Mouse (Mus musculus): Measurements from ENCODE around the gene Porcn. TPM values are rescaled to one million over a fixed set of nuclear protein-coding genes. Genes with fewer than 3 reads are reported as not detected.

Porcn gene
- polyA plus RNA-seq, 1 experiment, result 2.0 TPM

- H3K27me3 ChIP-seq (replicated peaks), result peaks cover 33% of the 10 kb centered on the region
- no peaks in the 10 kb centered on the region for H3K36me3 ChIP-seq (replicated peaks; ENCODE audit: low read length)
- H3K4me3 ChIP-seq (replicated peaks), result no peak overlapping the region
- 0 out of 2 replicates have a peak, but pooled peaks cover 3% of the 10 kb centered on the region for H3K9me3 ChIP-seq
- peaks cover 15% of the 10 kb centered on the region for H3K4me1 ChIP-seq
- TF ChIP-seq FLI1 (IDR thresholded peaks at IDR 0.05; ENCODE audit: low read length) (no peak), GATA1 (IDR thresholded peaks at IDR 0.05; ENCODE audit: borderline replicate concordance, low read length) (no peak)
These were observed 899 bp upstream of the Porcn start for GRCm38 (mm10) chrX:8207224-8207623.

DNA sequence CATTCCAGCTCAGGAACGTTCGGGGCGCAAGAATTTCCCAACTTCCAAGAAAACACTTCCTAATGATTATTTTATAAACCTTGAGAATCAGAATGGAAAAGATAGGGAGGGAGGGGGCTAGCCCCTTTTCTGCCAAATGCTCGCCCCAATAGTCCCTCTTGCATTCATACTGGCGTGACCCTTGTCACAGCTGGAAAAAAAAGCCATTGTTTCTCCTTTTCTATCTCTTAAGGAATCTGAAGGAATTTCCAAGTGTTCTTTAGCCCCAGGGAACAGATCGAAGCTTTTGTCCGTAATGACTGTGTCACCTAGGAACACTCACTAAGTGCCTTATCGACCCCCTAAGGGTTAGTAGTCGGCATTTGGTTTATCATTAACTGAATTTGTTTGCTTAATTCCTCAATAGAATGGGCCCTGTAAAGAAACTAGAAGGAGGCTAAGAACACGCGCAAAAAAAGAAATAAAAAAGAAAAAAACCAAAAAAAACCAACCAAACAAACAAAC is 421 bp upstream of the Porcn start:
- TF ChIP-seq FLI1 (IDR thresholded peaks at IDR 0.05; ENCODE audit: low read length) (no peak), GATA1 (IDR thresholded peaks at IDR 0.05; ENCODE audit: borderline replicate concordance, low read length) (no peak)

DNA sequence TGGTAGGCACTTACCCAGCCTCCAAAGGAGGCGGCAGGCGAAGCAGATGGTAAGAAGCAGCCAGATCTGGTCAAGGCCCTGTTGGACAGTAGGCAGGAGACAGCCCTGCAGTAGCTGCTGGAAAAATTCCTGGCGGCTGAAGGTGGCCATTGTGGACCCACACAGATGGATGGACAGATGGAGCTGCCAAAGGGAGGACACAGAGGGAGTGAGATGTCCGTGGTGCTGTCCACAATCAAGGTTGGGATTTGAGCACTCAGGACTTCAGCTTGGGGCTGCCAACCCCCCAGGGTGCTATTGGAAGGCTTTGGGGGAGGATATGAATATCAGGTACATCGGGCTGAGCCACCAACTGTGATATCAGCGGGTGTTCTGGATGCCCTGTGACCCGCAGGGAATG is 774 bp downstream of the Porcn start:
- TF ChIP-seq FLI1 (IDR thresholded peaks at IDR 0.05; ENCODE audit: low read length) (no peak), GATA1 (IDR thresholded peaks at IDR 0.05; ENCODE audit: borderline replicate concordance, low read length) (no peak)
- H3K4me1 ChIP-seq, result peaks cover 15% of the 10 kb centered on the region
- no peaks in the 10 kb centered on the region for H3K36me3 ChIP-seq (replicated peaks; ENCODE audit: low read length)
- H3K4me3 ChIP-seq (replicated peaks), result peak overlapping the region; percentile 92
- peaks cover 33% of the 10 kb centered on the region for H3K27me3 ChIP-seq (replicated peaks)
- 0 out of 2 replicates have a peak, but pooled peaks cover 3% of the 10 kb centered on the region for H3K9me3 ChIP-seq

More for the DNA sequence above, 421 bp upstream of the Porcn start:
- Histone ChIP-seq H3K9me3 (0 out of 2 replicates have a peak, but pooled peaks cover 3% of the 10 kb centered on the region), H3K27me3 (replicated peaks) (peaks cover 33% of the 10 kb centered on the region), H3K4me3 (replicated peaks) (peak overlapping the region; percentile 92), H3K36me3 (replicated peaks; ENCODE audit: low read length) (no peaks in the 10 kb centered on the region), H3K4me1 (peaks cover 15% of the 10 kb centered on the region)

- no peak overlapping the region for H3K4me3 ChIP-seq (replicated peaks)
- TF ChIP-seq FLI1 (IDR thresholded peaks at IDR 0.05; ENCODE audit: low read length) (no peak), GATA1 (IDR thresholded peaks at IDR 0.05; ENCODE audit: borderline replicate concordance, low read length) (no peak)
These were observed 1.2 kb downstream of the Porcn start for GRCm38 (mm10) chrX:8205088-8205487.

DNA sequence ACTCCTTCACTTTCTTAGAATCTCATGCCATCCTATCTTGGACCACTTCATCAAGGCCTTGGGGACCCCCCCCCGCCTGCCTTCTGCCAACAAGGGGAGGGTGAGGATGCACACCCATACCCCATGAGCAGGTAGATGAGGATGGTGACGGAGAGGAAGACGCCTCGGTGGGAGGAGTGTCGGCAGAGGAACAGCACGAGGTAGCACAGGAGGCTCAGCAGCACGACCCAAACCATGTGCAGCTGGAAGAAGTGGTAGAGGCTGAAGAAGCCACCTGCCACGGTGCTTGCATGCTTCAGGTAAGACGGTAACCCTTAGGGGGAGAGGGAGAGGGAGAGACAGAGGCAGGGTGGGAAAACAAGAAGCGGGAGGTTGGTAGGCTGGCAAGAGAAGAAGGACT is 2.2 kb downstream of the Porcn start:
- peaks cover 35% of the 10 kb centered on the region for H3K27me3 ChIP-seq (replicated peaks)
- TF ChIP-seq FLI1 (IDR thresholded peaks at IDR 0.05; ENCODE audit: low read length), result no peak
- no peak for TF ChIP-seq GATA1 (IDR thresholded peaks at IDR 0.05; ENCODE audit: borderline replicate concordance, low read length)
- peaks cover 15% of the 10 kb centered on the region for H3K4me1 ChIP-seq
- no peak overlapping the region for H3K4me3 ChIP-seq (replicated peaks)
- H3K9me3 ChIP-seq, result 0 out of 2 replicates have a peak, but pooled peaks cover 3% of the 10 kb centered on the region
- no peaks in the 10 kb centered on the region for H3K36me3 ChIP-seq (replicated peaks; ENCODE audit: low read length)

More at GRCm38 (mm10) chrX:8205088-8205487, 1.2 kb downstream of the Porcn start:
- peaks cover 33% of the 10 kb centered on the region for H3K27me3 ChIP-seq (replicated peaks)
- H3K36me3 ChIP-seq (replicated peaks; ENCODE audit: low read length), result no peaks in the 10 kb centered on the region
- 0 out of 2 replicates have a peak, but pooled peaks cover 3% of the 10 kb centered on the region for H3K9me3 ChIP-seq
- peaks cover 15% of the 10 kb centered on the region for H3K4me1 ChIP-seq

GRCm38 (mm10) chrX:8203105-8203504 is 3.2 kb downstream of the Porcn start:
- TF ChIP-seq GATA1 (IDR thresholded peaks at IDR 0.05; ENCODE audit: borderline replicate concordance, low read length) (no peak), FLI1 (IDR thresholded peaks at IDR 0.05; ENCODE audit: low read length) (no peak)
- Histone ChIP-seq H3K4me3 (replicated peaks) (no peak overlapping the region), H3K9me3 (0 out of 2 replicates have a peak, but pooled peaks cover 3% of the 10 kb centered on the region), H3K36me3 (replicated peaks; ENCODE audit: low read length) (no peaks in the 10 kb centered on the region), H3K27me3 (replicated peaks) (peaks cover 37% of the 10 kb centered on the region), H3K4me1 (peaks cover 23% of the 10 kb centered on the region)

DNA sequence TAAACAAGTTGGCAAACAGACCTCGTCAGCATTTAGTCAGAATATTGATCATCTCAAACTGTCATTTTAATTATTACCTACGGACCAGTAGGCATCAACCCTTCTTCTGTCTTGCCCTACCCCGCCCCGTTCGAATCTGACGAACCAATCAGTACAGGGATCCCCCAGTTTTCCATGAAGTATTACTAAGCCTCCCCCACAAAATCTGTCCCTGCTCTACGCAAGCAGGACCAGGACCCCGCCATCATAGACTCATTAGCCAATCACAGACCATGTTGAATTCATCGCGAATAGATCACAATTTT is 13.0 kb downstream of the Porcn start, which contains the start of gene Ebp:
Ebp (minus strand) TSS at position 94 of the 305 bp plus-strand sequence.
- H3K27me3 ChIP-seq (replicated peaks), result no peaks in the 10 kb centered on the region
- peak within 1 kb of the TSS; percentile 96 for H3K4me3 ChIP-seq (replicated peaks)
- H3K36me3 ChIP-seq (replicated peaks; ENCODE audit: low read length), result peaks cover 7% of the 10 kb centered on the region
- TF ChIP-seq GATA1 (IDR thresholded peaks at IDR 0.05; ENCODE audit: borderline replicate concordance, low read length) (no peak), FLI1 (IDR thresholded peaks at IDR 0.05; ENCODE audit: low read length) (no peak)
- H3K9me3 ChIP-seq, result peaks cover 5% of the 10 kb centered on the region; the same call in 1 of the 2 replicates
- peaks cover 22% of the 10 kb centered on the region; the same call in 1 of the 2 replicates for H3K4me1 ChIP-seq

GRCm38 (mm10) chrX:8192640-8193418 is 13.5 kb downstream of the Porcn start:
- no peak for TF ChIP-seq GATA1 (IDR thresholded peaks at IDR 0.05; ENCODE audit: borderline replicate concordance, low read length)
- no peak for TF ChIP-seq FLI1 (IDR thresholded peaks at IDR 0.05; ENCODE audit: low read length)
- peak overlapping the region; percentile 96 for H3K4me3 ChIP-seq (replicated peaks)
- H3K27me3 ChIP-seq (replicated peaks), result no peaks in the 10 kb centered on the region
- peaks cover 10% of the 10 kb centered on the region for H3K36me3 ChIP-seq (replicated peaks; ENCODE audit: low read length)
- H3K4me1 ChIP-seq, result peaks cover 16% of the 10 kb centered on the region; the same call in 1 of the 2 replicates
- peaks cover 5% of the 10 kb centered on the region; the same call in 1 of the 2 replicates for H3K9me3 ChIP-seq

DNA sequence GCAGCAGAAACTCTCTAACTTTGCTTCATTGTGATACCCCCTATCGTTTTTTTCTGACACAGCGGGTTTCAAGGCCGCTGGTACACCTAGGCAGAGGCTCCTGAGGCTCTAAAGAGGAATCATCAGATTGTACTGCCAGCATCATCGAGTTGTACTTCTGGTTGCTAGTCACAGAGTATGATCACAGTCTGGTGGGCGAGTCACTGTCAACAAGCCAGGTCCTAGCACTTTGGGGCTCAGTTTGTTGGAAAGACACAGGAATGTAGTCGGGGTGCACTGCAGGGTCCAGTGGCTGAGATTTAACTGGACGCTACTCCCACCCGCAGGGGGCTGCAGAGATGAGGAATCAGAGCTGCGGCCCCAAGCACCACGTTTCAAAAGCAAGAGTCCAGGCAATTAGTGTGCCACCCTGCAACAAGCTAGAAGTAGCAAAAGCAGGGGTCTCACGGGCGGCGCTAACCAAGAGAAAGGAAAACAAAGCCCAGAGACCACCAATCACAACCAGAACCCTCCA is 14.1 kb downstream of the Porcn start:
- Histone ChIP-seq H3K9me3 (peaks cover 5% of the 10 kb centered on the region; the same call in 1 of the 2 replicates), H3K4me3 (replicated peaks) (peak overlapping the region; percentile 96), H3K27me3 (replicated peaks) (no peaks in the 10 kb centered on the region), H3K36me3 (replicated peaks; ENCODE audit: low read length) (peaks cover 16% of the 10 kb centered on the region), H3K4me1 (peaks cover 15% of the 10 kb centered on the region; the same call in 1 of the 2 replicates)
- no peak for TF ChIP-seq FLI1 (IDR thresholded peaks at IDR 0.05; ENCODE audit: low read length)

All from megakaryocyte, embryonic 14.5 days (primary cell).